Mouse (Mus musculus) gastrocnemius, postnatal 36 days (tissue): Measurements from ENCODE around the gene Il1rapl2. TPM values are rescaled to one million over a fixed set of nuclear protein-coding genes. Genes with fewer than 3 reads are reported as not detected.

Experiments
- DNase-seq, 2 experiments: peaks; one replicate each; pipeline ENCODE4 v3.0.0; 2022
- intact Hi-C: fragments of 180-260 bp; cut with DNase I; formaldehyde crosslinking; loops from one replicate; pipeline ENCODE4 v1.15.1; 2025
- long read RNA-seq, 2 experiments: library from polyadenylated mRNA; stranded (forward); transcript quantifications; one replicate each; pipeline ENCODE4 v2.0.0; 2021
- total RNA-seq, 2 experiments: library from RNA; stranded (reverse); gene quantifications; 2 replicates each; pipeline ENCODE4 v1.2.3; 2021

Il1rapl2 gene
- not detected for total RNA-seq
- long read RNA-seq, experiment 1: 0 reads
- long read RNA-seq, experiment 2: 0 reads

DNA sequence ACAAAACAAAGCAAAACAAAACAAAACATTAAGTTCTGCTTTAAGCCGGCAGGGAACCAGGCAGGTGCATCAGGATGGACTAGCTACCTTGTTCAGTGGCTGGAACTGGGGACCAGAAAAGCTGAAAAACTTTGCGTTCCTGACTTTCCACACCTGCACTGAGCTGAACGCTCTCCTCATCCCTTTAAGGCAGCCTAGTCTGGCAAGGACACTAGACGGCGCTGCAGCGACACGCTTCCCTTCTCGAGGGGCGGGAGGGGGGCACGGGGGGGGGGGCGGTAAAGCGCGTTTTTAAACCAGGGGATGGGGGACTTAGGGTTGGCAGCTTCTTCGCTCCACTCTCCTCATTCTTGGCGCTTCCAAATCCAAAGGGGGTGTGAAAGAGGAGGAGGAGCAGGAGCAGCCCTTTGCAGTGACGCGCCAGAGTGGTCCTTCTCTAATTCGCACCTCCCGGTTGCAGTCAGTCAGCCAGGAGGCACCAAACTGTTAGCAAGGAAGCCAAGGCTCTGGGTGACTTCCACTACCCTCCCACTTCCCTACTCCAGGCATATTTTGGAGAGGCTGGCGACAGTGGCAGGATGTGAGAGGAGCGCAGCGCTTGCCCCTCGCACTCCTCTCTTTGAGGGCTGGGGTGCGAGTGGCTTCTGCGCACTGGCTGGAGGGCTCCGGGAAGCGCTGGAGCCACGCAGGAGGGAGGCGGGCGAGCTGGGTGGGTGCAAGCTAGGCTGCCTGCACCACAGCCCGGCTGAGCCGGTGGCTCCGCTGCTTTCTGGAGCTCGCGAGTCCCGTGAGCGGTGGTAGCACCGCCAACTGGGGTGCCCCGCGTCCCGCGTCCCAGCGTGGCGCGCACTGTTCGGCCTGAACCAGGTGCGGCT, at the start of gene Il1rapl2:
Gene Il1rapl2, plus strand, starts transcription at position 288 of the 875 bp plus-strand sequence.
- intact Hi-C loops: no loop called here
- DNase-seq: no peak

DNA sequence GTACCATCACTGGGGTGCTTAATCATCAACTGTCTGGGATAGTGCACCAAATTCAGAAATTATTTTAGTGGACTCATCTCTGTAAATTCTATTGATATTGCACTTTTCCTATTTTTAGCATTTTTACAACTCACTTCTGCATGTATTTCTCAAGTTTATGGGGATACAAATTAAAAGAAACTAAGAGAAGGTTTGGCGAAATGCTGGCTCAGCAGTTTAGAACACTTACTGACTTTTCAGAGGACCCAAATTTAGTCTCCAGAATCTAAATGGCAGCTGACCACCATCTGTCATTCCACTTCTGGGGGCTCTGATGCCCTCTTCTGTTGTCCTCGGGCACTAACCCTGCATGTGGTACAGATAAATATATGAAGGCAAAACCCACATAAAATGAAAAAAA, 22.1 kb upstream of the Il1rapl2 start:
- no peak for DNase-seq
- intact Hi-C loops: no loop called here

DNA sequence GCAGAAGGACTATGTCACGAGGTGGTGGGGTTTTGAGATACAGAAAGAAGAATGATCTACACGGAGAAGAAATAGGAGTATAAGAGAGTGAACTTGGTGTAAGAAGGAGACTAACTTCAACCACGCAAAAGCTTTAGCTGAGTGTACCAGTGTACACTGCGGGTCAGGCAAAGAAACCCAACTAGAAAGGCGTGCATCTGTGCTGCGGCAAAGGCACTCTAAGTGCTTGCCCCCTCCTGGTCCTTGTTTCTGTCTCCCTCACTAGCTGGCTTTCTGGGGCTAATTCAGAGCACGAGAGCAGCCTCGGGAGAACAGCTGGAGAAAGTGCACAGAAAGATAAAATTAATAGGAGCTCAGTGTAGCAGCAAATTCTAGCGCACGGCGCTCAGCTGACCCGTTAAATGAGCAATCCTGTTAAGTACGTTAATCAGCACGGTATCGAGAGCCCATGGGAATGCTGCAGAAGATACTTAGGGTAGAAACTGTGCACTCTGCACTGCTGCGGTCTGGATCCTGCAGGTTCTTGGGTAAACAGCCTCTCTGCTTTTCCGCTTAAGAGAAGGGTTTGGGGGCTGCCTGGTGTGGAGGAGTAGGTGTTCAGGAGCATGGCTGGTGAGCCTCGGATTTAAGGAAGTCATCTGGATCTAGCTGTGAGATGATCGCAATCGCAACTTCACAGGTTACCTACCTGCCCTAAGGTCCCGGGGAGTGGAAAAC, 778 bp upstream of the Il1rapl2 start:
- intact Hi-C loops: no loop called here
- DNase-seq: no peak

DNA sequence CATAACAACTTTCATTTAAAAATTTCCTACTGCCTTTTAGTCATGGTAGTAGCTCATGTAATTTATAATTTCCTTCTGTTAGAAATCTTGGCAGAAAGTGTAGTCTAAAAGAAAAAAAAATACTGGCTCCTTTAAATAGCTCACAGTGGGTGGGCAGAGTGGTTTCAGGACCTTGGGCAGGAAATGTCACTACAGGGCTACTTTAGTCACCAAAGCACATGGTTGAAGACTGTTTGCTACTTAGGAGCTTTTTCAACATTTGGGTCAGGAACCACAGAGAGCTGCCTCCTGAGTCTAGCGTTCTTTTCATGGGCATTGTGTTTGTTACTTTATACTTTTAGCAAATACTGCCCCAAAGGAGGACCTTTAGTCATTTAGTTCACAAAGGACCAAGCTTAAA, 12.2 kb downstream of the Il1rapl2 start:
- DNase-seq: no peak
- intact Hi-C loops: no loop called here

DNA sequence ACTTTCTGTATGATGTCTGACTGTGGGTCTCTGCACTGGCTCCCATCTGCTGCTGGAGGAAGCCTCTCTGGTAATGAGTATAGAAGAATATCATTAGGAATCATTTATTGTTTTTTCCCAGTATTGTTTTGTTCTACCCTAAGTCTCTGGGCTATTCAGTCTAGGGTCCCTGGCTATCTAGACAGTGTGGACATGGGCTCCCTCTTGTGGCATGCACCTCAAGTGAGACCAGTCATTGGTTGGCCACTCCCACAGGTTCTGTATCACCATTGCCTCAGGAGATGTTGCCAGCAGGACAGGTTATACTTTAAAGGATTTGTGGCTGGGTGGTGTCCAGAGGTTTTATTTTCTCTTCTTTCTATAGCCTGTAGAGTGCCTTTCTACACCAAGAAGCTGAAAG, 50.3 kb downstream of the Il1rapl2 start:
- no peak for DNase-seq
- intact Hi-C loops: no loop called here

DNA sequence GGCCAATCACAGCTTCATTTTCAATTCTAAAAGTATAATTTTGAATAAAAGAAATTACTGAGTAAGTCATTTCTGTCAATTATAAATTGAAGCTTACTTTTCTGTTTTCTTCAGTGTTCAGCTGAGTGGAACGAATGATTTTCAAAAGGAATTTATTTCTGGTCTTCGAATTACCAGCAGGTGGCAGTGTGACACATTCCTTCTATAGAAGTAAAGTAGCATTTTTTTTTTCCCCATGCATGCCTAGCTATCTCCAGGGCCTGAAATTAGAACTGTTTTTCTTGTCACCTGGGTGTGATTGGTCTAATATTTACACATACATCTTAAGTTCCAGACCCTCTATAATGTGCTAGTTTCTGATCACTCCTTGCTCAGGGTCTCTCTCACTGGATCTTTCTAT, 96.6 kb downstream of the Il1rapl2 start:
- DNase-seq: no peak
- intact Hi-C loops: no loop called here

DNA sequence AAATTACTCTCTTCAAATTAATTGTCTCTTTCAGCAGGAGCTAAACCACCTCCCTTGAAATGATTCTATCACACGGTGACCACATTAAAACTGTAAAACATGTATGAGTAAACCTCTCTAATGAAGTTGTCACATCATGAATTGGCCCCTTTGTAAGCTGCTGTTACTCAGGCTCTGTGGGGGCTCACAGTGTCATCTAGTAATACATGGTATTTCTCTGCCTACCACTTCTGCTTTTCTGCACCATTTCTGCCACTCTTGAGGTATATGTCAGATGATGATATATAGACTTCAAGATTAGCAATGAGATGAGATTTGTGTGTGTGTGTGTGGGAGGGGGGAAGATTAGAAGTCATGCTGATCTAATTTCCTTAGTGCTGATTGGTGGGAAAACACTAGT, 117.6 kb downstream of the Il1rapl2 start:
- no peak for DNase-seq
- intact Hi-C loops: no loop called here

DNA sequence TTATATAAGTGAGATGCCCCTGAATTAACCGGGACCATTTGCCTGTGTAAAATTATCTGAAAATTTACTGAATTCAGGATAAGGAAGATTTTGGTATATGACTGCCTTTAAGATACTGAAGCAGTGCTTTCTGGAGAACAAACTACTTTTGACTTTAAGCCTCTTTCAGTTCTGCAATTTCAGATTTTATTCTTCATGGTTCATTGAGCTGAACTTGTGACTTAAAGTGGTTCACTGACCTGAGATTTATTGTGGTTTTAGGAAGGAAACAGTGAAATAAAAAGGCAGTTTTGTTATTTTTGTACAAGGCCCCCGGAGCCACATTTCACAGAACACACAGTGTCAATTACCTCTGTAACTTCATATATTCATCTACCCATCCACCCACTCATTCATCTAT, 129.6 kb downstream of the Il1rapl2 start:
- intact Hi-C loops: no loop called here

DNA sequence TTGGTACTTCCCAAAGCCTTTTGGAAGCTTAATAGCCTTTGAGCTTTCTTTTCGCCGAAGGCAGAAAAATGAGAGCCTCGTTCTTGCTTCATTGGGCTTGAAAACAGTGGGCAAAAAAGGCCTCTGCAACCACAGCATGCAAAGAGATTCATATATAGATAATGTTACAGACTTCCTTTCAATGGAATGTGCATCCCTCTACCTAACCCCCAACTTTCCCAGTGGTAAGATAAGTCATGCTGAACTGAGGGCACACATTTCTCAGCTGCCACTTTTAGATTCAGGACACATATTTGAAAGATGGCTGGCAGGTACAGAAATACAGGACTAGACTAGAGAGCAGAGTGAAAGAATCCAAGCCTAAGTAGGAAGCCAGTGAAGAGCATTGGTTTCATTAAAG, 185.1 kb downstream of the Il1rapl2 start:
- intact Hi-C loops: no loop called here
- no peak for DNase-seq

More for the DNA sequence above, 129.6 kb downstream of the Il1rapl2 start:
- no peak for DNase-seq

DNA sequence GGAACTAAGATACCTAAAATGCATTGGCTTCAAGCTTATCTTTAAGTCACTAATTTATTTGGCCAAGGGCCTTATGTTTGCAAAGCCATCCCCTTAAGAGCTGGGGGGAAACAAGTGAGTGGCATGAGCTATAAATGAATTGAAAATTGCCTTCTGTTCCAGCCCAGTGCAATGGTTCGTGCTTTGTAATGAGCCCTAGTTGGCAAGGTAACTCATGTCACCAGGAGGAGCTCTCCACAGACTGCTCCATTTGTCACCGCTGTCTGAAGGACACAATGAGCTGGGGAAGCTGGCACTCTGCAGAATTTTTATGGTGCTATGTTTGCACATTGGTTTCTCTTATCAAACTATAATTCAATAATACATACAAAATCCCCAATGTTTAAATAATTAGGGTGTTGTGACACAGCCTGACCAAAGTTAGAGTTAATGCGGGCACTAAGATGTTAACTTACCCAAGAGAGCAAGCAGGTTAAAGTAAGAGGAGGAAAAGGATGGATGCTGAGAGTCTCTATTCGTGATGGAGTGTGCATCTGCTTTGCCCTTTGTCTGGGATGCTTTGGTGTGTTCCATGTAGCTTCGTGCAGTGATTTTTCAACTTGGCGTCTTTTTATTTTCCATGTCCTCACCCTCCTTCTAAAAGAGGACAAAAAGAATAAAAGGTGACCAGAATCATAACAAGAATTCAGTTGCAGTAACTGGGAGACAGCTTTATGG, 235.2 kb downstream of the Il1rapl2 start:
- no peak for DNase-seq
- intact Hi-C loops: no loop called here

DNA sequence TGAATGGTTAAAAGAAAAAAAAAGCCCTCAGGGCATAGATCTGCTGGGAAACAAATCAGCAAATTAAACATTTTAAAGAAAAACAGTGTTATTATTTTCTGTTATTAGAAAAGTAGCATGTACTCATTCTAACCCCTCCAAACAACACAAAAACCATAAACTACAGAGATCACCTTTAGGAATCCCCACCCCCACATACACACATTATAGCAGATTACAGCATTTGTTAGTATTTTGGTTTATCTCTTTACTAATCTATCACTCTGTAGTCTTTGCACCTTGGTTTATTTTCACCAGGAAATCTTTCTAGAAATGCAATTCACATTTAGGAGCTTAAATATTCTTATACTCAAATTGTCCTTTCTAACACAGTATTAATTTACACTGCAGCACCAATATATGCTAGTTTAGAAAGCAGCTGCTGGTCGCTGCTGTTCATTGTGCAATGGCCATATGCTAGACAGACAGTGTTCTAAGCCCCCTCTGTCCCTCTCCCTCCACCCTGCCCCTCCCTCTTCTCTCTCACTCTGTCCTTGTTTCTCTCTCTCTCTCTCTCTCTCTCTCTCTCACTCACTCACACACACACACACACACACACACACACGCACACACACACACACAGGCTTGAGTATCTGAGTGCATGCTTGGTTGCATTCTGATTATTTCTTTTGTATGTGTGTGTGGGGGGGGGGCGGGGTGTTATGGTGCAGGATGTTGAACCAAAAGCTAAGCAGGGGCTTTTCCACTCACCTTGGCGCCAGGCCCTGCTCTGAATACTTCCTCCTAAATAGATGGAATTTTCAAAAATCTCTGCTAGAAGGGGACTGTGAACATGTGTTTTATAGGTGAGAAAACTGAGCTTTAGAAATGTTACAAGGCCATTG, 236.1 kb downstream of the Il1rapl2 start:
- intact Hi-C loops: no loop called here
- DNase-seq: no peak

DNA sequence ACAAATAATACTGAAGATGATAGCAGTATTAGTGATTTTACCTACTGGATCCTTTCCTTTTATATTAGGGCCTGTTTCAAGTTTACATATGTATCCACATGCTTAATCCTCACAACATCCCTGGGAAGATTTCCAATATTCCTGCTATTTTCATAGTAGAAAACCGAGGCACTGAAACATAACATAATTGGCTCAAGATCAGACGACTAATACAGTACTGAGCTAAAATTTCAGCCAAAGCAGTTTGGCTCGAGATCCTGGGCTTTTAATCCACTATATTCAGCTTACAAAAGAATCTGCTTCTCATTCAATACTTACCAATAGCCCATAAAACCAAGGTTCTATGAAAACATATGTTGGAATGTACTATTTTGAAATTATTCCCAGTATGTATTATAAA, 239.1 kb downstream of the Il1rapl2 start:
- no peak for DNase-seq
- intact Hi-C loops: no loop called here

DNA sequence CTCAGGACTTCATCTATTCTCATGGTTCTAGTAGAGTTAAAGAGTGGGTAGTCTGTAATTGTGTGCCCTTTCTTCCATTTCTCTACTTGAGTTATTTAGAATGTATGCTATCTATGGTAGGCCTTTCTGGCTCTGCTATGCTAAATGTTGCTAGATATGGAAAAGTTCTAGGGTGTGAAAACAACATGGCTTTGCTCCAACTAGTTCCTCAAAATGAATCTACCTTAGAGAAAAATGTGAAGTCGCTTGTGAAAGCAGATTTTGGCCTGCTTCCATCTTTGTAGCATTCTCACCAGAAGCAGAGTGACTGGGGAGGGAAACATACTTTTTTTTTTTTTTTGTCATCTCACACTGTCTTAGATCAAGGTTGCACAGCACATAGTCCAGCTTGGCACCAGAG, 241.7 kb downstream of the Il1rapl2 start:
- DNase-seq: no peak

DNA sequence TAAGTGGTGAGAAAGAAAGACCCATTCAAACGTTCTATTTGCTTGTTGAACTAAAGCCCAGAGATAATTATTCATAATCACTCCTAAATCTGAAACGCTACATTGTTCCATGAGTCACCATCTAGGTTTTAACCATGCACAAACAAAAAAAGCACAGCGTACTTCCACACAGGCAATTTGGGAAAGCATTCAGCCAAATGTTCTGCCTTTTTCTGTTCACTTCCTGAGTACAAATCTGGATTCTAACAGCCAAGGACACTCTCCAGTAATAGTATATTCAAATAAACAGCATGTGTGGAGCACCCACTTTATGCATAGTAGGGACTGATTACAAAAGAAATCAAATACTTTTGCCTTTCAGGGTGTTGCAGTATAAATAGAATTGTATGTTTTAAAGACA, 278.5 kb downstream of the Il1rapl2 start:
- DNase-seq: no peak
- intact Hi-C loops: no loop called here

More for the DNA sequence above, 241.7 kb downstream of the Il1rapl2 start:
- intact Hi-C loops: no loop called here

DNA sequence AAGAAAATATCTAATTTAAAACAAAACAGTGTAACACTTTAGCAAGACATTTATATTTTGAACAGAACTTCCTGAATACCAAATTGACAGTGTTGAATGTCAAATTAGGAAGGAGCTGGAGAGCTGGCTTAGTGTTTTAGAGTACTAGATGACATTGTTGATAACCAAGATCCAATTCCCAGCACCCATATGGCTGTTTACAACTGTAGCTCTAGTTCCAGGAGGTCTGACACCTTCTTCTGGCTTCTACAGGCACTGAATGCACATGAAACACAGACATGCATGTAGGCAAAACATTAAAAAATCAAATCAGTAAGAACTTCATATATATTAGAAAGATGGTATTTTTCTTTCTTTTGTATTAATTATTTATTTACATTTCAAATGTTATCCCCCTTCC, 353.1 kb downstream of the Il1rapl2 start:
- intact Hi-C loops: no loop called here
- no peak for DNase-seq

DNA sequence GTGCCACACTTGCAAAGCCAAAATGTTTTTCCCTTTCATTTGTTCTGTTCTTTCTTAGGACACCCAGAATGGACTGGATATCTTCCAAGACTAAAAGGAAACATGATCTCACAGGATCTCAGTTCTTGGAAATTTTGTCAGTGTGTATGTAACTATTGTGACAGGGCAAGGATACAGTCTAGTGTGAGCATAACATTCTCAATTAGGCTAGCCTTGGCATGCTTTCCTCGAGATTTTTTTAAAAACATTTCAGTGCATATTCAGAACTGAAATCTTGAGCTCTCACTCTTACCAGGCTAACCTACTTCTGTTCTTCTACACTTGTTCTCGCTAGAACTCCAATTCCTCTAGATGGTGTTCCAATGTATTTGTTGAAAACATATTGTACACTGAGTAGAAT, 356.4 kb downstream of the Il1rapl2 start:
- DNase-seq: no peak
- intact Hi-C loops: no loop called here

DNA sequence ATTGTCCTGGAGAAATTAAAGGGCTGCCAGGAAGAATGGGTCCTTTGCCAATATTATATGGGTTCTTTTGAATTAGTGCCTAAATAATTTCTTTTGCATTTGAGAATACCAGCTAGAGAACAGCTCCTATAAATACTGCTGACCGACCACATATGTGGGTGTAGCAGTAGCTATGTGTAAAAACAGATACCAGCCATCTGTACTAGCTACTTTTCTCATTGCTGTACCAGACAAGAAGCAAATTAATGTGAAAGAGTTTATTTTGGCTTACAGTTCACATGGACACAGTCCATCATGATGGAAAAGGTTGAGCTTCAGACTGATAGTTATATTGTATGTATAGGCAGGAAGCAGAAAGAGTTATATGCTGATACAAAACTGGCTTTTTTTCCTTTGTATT, 377.3 kb downstream of the Il1rapl2 start:
- intact Hi-C loops: no loop called here
- no peak for DNase-seq

DNA sequence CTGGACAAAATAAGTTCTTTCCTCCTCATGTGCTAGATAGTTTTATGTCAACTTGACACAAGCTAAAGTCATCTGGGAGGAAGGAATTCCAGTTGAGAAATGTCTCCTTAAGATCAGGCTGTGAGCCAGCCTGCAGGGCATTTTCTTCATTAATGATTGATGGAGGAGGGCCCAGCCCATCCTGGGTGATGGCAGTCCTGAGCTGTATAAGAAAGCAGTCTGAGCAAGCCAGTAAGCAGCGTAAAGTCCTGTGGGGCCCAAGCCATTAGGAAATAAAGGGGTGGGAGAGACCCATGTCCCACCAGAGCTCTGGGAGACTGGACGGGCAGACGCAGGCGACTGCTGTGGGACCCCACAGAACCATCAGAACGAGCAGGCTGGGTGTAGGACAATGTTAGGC, 400.9 kb downstream of the Il1rapl2 start:
- DNase-seq: no peak
- intact Hi-C loops: no loop called here

DNA sequence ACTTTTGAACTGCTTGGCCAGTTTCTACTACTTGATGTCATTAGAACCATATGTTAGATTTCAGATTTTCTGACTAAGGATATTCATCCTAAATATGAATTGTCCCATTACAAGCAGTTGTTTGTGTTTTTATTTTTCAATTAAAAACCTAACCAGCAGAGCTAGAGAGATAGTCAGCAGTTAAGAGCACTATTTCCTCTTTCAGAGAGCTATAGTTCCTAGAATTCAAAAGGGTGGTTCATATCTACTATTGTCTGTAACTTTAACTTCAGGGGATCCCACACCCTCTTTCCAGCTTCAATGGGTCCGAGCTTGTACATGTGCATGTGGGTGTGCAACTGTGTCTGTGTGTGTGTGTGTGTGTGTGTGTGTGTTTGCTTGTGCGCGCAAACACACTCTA, 472.7 kb downstream of the Il1rapl2 start:
- intact Hi-C loops: no loop called here
- no peak for DNase-seq

DNA sequence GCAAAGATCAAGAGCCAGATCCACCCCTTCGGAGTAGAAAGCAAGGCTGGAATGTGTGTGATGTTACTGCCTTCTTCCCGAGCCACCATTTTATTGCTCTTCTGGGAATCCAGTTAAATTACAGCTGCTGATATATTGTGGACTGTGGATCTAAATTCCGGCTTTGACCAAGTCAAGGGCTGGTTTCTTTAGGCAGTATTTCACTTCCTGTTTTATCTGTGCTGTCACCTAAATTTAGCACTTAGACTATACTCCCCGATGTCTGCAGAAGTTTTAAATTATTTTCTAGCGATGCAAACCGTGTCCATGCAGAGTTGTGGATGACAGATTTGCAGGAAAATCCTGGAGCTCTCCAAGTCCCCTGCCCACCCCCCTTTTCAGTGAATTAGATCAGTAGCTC, 533.5 kb downstream of the Il1rapl2 start:
- no peak for DNase-seq
- intact Hi-C loops: no loop called here
